Mouse (Mus musculus) urinary bladder, postnatal 4 days (tissue): ENCODE results near the gene Tcf7l2.

Experiments
- DNase-seq, 2 experiments: peaks; one replicate each; pipeline ENCODE4 v3.0.0; 2021 to 2022; ENCODE audit warnings: low spot score in 2 of 2

Gene Tcf7l2

DNA sequence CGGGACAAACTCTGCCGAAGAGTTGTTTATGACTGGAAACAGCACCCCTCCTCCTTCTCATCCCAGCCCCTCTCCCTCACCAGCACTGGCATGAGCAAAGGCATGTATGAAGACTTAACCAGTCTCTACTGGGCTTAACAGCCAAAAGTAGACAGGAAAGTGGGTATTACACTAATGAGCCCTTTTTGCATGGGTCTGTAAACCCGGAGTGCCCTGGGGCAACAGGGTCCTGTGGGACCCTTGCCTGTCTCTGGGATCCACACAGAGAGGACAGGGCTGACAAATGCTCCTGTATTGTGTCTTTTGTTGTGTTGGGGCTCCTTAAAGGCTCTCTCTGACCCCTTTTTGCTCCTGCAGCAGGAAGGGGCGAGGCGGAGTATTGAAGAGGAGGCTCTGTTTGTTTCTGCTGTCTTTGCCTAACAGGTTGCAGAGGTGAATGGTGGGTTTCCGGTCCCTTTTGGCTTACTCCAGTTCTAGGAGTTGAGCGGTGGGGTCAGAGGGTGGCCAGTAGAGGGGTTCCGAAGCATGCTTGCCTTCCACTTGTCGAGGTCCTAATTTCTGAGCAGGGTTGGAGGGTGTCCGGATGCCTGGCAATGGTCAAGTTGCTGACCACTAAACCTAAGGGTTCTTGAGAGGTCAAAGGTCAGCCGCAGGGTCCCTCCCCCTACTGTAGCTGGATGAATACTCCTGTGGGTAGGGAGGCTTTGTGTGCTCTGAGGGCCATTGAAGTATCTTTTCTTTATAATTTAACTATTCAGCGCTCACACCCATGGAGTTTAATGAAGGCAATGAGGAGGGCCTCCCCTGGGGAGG, 161.2 kb downstream of the Tcf7l2 start:
- DNase-seq, result no peak

DNA sequence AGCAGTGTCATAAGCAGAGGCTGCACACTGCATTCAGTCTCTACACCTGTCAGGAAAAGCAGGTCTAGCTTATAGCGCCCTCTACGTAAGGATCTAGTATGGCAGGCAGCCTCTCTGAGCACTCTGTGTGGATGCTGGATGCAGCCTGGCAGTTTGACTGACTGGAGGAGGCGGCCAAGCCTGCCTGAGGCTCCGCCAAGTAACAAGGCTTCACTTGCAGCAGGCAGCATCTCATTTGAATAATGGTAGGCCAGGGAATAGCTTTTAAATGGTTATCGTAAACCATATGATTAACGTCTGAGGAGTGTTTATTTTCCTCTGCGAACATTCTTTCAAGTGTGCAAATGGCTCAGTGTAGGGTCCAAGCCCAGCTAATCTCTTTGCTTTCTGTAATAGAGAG, 167.4 kb downstream of the Tcf7l2 start:
- no peak for DNase-seq

DNA sequence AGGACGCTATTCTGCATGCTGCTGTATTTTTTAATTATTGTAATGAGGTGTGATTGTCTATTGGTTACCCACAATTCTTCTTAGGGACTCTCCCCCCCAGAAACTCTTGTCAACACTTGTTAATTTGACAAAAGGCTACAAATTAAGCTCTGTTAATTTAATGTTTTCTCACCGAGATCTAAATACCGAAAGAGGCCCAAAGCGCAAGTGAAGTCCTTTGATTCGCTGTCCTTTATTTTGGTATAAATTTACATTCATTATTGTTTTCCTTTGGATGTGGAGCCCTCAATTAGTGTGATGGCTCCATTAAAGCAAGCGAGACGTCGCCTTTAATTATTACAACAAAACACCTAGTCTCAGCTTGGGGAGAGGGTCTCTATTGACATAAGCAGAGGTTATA, 170.3 kb downstream of the Tcf7l2 start:
- DNase-seq, result no peak

DNA sequence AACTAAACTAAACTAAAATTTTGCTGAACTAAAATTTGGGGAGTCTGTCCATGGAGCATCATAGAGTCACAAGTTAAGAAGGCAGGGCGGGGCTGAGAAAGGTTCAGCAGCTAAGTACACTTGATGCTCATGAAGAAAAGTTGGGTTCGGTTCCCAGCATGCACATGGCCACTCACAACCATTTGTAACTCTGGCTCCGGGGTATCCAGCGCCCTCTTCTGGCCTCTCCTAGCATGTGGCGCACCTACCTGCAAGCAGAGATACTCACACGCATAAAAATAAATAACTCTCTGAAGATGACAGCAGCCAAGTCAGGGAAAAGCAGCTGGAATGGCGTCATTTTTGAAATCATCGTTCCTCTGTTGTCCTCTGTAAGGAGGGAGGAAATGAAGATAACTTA, 171.2 kb downstream of the Tcf7l2 start:
- DNase-seq, result no peak

DNA sequence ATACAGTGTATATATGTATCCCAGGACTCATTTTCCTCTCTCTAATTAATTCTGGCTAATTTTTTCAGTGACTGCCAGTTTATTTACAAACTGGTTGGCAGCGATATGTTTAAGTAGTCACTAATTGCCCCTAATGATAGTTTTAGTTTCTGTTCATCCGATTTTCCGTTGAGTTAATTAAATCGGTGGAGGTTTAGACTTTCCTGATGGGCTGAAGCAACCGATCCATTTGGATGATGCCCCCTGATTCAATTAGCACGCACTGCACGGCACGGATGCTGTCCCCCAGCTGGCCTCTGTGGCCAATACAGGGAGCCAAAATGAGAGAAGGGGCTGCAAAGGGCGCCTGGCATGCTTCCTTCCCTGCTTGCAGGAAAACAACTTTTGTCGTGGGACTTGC, 172.0 kb downstream of the Tcf7l2 start:
- no peak for DNase-seq

- no peak for DNase-seq
These were observed 173.1 kb downstream of the Tcf7l2 start for GRCm38 (mm10) chr19:55914614-55915211.

GRCm38 (mm10) chr19:55915506-55915905, 173.9 kb downstream of the Tcf7l2 start:
- DNase-seq, result no peak

GRCm38 (mm10) chr19:55916211-55916610, 174.6 kb downstream of the Tcf7l2 start:
- no peak for DNase-seq

GRCm38 (mm10) chr19:55923789-55924426, 182.3 kb downstream of the Tcf7l2 start:
- DNase-seq, result no peak

DNA sequence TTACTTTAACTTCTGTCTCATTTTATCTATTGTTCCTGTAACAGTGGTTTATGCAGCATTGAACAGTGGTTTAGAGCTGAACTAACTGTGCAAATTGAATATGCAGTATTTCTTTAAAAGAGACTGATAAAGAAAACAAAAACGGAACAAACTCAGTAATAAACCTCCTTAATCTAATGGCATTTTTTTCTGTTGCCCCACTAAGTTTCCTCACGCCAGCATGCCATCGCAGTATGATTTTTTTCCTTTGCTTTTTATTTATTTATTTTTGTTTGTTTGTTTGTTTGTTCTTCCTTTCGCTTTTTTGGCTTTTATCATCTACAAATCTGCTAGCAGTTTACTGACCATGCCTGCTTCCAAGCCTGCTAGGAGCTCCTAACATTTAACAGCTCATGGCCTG, 183.2 kb downstream of the Tcf7l2 start:
- no peak for DNase-seq

- no peak for DNase-seq
These were observed 183.8 kb downstream of the Tcf7l2 start for GRCm38 (mm10) chr19:55925425-55925803.

DNA sequence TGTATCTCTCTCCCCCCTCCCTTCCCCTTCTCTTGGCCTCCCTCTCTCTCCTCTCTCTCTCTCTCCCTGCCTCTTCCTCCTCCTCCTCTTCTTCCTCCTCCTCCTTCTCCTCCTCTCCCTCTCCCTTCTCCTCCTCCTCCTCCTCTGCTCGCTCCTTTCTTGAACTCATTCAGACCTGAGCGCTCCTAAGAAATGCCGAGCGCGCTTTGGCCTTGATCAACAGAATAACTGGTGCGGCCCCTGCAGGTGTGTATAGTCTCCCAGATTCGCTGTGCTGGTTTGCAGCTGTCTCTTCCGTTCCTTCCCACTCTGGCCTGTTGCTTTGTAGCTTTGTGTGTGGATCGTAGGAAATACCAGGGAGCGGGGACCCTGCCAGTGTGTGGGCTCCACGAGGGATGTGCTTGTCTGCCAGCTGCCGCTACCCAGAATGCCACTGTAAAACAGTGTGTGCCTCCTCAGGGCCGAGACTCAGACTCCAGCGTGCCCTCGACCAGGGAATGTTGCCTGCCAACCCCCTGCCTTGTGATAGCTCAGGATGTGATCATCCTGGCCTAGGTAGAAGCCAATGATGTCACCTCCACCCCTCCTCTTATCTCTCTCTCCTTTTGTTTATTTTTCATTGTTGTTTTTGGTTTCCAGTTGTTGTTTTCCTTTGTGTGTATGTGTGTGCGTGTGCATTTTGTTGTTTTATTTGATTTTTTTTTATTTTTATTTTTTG, 184.3 kb downstream of the Tcf7l2 start:
- no peak for DNase-seq

DNA sequence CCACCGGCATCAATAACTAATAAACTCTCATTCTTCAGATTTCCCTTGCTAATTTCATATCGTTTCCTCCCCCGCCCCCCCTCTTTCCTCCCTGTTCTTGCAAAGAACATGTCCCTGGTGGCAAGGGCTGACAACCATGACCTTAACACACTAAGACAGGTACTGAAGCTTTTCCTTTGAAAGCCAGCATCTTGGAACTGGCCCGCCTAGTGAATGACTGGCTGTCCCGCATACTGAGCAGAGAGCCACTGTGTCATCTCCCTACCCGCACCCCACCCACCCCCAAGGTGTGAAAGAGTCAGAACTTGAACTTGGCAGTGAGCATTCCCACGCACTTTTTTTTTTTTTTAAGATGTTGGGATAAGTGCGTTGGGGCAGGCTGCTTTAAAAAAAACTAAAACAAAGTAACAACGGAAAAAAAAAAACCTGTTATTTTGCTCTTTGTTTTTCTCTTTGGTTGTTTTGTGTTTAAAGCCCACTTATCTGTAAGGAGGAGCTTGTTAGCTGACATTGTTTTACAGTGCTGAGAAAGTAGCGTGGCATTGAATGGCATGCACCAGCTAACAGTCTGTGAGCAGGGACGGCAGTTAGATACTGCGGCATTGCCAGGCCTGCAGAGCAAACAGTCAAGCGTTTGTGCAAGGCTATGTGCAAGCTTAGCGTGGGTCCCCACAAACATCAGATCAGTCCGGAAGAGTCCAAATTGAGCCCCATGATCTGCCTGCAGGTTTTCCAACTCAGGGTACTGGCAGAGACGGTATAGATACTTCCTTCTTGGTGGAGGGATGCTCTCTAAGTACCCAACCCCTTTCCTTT, 185.4 kb downstream of the Tcf7l2 start:
- no peak for DNase-seq

- no peak for DNase-seq
These were observed 186.0 kb downstream of the Tcf7l2 start for GRCm38 (mm10) chr19:55927674-55928061.

DNA sequence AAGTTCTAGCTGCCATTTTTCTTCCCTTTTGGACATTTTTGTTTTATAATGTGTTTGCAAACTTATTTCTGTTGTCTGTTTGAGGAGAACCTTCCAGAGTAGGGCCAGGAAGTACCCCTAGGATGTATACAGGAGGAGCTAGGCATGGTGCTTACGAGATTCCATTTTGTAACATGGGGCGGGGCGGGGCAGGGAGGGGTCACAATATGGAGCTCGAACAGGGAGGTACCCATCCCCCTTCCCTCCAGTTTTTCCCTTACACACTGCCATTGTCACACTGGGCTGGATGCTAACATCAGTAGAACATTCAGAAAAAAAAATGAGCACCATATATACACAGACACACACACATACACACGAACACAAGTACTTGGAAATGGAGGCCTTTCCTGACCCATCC, 187.1 kb downstream of the Tcf7l2 start:
- no peak for DNase-seq

DNA sequence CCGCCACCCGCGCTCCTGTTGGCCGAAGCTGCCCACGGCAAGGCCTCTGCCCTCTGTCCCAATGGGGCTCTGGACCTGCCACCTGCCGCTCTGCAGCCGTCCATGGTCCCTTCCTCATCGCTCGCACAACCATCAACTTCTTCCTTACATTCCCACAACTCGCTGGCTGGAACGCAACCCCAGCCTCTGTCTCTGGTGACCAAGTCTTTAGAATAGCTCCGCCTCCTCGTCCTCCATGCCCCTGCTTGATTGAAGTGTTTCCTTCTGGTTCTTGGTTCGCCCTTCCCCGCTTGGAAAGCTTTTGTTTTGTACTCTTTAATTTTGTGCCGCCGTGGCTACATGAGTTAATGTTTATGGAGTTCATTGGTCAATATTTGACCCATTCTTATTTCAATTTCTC, 190.0 kb downstream of the Tcf7l2 start:
- DNase-seq, result no peak

DNA sequence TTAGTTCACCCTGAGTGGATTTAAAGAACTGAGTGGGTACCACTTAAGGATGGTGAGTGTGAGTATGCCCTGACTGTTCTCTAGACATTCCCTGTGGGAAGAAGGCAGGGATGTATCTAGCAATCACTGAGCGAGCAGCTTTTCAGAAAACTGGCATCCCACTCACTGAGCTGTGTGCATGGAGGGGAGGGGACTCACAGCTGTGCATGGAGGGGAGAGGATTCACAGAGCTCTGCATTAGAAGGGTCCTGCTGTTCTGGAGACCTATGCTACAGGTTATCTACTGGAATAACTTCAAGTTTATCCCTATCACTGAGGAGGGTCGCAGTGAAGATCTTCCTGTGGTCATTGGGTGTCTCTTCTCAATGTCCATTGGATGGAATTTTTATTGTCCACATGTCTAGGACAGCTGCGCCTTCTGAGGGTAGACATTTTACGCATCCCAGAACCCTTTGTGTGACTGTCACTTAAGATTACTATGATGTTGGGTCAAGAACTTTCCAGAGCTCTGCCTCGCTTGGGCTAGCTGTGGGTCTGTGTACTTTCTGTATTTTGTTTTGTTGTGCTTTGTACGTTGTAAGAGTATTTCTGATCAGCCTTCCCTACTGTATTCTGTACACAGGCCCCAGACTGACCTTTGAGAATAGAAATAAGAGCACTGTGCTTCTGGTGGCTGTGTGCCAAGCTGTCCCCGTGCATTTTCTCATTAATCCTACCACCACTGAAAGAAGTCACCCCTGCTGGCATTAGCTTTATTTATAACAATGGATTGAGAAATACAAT, 192.5 kb downstream of the Tcf7l2 start:
- DNase-seq, result no peak

DNA sequence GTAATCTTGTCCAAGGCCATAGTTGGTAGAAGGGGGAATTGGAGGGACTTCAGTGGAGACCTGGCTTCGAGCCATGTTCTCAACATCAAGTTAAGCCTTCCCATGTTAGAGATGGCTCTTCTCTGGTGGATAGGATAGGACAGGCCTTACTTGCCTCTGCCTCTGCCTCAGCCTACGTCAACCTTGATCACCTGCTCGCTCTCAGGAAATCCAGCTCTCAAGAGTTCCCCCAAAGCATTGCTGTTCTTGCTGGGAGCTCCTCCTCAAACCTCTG, 193.0 kb downstream of the Tcf7l2 start:
- no peak for DNase-seq

DNA sequence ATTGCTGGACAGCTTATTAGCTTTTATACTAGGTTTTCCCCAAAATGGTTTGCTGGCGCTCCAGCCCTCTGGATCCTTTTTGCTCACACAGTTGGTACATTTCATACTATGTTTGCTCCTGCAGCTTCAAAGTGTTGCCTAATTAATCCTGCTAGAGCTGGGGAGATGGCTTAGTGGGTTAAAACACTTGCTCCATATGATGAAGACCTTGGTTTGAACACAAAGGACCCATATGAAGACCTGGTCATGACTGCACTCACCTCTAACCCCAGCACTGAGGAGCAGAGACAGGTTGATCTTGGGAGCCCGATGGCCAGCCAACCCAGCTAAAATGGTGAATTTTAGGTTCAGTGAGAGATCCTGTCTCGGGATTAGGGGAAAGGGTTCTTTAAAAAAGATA, 195.4 kb downstream of the Tcf7l2 start:
- no peak for DNase-seq

GRCm38 (mm10) chr19:55938254-55939046, 196.8 kb downstream of the Tcf7l2 start:
- no peak for DNase-seq
